Mouse (Mus musculus): ENCODE results near the gene Nlrp4e. TPM values are rescaled to one million over a fixed set of nuclear protein-coding genes. Genes with fewer than 3 reads are reported as not detected.
"Not testable (repeated sequence)": the region's sequence is repeated elsewhere in the genome, so short reads cannot be mapped to it uniquely, and the experiment has no call there.

Gene Nlrp4e
- total RNA-seq (2017) = not detected in 2 replicates

DNA sequence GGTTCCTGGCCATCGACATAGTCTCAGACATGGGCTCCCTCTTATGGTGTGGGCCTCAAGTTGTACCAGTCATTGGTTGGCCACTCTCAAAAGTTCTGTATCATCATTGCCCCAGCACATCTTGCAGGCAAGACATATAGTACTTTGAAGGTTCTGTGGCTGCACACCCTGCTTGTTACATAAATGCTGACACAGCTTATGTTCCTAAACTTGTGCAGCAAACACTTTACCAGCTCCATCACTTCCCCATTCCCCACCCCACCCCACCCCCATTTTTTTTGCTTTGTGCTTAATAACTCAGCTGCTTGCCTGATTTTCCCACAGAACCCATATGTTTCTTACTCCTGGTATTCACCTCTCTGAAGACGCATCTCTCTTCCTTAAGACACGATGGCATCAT lies at the start of gene Nlrp4e:
Gene Nlrp4e (plus strand): TSS at position 301 of the 400 bp plus-strand sequence.
- ATAC-seq (replicated peaks in 1 of 2; ENCODE audit: insufficient read depth in 1 of 2, low FRiP score in 2 of 2, low TSS enrichment in 1 of 2, low read depth in 1 of 2, poor library complexity in 2 of 2, severe bottlenecking in 2 of 2) = not testable (repeated sequence)

DNA sequence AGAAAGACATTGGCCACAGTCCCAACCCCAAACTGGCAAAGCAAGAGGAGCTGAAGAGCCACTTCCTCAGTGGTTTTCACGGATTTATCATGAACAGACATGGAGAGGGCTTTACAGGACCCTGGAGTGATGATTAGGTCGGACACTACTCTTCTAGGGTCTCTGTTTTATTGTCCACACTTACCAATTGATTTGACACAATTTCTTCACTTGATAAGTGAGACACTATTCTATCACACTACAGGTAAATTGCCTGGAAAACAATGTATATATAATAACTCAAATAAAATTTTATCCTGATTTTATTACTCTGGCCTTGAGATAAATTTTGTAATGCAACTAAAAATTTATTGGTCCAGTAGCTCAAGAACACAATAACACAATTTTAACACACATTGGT lies 49.4 kb upstream of the Nlrp4e start, which contains the start of gene Vmn1r166:
Gene Vmn1r166 (minus strand): TSS at position 101 of the 400 bp plus-strand sequence.
- ATAC-seq (replicated peaks in 1 of 2; ENCODE audit: insufficient read depth in 1 of 2, low FRiP score in 2 of 2, low TSS enrichment in 1 of 2, low read depth in 1 of 2, poor library complexity in 2 of 2, severe bottlenecking in 2 of 2) = not testable (repeated sequence)

DNA sequence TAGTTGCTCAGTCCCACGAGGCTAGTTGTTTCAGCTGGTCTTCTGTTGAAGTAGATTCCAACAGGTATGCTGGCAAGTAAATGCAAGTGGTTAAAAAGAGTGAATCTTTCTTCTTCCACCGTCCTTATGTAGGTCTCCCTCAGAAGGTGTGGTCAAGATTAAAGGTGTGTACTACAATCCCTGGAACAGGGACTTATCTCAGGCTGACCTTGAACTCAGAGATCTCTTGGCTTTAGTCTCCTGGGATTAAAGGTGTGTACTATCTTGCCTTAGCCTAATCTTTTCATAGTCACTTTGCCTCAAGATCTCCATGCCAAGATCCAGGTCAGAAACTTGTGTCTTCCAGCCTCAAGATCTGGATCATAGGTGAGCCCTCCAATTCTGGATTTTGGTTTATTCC lies 22.2 kb upstream of the Nlrp4e start, which contains the start of gene Gm6902:
Gene Gm6902 (minus strand): TSS at position 101 of the 400 bp plus-strand sequence.
- ATAC-seq (replicated peaks in 1 of 2; ENCODE audit: insufficient read depth in 1 of 2, low FRiP score in 2 of 2, low TSS enrichment in 1 of 2, low read depth in 1 of 2, poor library complexity in 2 of 2, severe bottlenecking in 2 of 2) = not testable (repeated sequence)

DNA sequence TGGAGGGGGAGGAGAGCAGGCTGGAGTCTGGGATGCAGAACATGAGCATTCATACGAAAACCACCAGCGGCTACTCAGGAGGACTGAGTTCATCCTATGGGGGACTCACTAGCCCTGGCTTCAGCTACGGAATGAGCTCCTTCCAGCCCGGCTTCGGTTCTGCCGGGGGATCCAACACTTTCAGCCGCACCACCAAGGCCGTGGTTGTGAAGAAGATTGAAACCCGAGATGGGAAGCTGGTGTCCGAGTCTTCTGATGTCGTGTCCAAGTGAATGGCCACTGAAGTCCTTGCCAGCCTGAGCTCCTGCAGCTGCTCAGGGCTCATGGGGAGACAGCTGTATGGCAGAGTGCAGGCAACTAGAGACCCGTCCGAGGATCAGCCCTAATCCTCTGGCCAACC lies 57.3 kb downstream of the Nlrp4e start:
- ATAC-seq (replicated peaks in 1 of 2; ENCODE audit: insufficient read depth in 1 of 2, low FRiP score in 2 of 2, low TSS enrichment in 1 of 2, low read depth in 1 of 2, poor library complexity in 2 of 2, severe bottlenecking in 2 of 2) = not testable (repeated sequence)

DNA sequence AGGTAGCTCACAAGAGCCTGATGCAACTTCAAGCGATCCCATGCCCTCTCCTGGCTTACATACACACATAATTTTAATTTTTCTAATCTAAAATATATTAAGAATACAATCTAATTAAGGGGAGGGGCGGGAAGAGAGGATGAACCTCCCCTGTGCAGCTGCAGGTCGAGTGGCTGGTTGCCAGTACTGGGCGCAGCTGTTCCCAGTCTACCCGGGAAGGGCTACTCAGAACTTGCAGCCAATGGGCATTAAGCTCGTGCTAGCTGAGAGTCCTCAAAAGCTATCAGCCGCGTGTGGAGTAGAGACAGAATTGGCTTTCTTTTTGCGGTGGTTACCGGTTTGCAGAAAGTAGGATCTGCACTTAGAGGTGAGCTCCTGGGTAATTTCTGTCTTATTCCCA lies 84.6 kb downstream of the Nlrp4e start, which contains the start of gene Nlrp5:
Gene Nlrp5 (plus strand): TSS at position 301 of the 400 bp plus-strand sequence.
- no peak for ATAC-seq (replicated peaks in 1 of 2; ENCODE audit: insufficient read depth in 1 of 2, low FRiP score in 2 of 2, low TSS enrichment in 1 of 2, low read depth in 1 of 2, poor library complexity in 2 of 2, severe bottlenecking in 2 of 2)

Other genes with a start within 250 kb of the Nlrp4e start
- gene Vmn1r163, start 245.7 kb upstream of the Nlrp4e start, total RNA-seq (2017) = not detected in 2 replicates
- not detected in 2 replicates for gene Gm8720, start 233.7 kb upstream of the Nlrp4e start, total RNA-seq (2017)
- gene Gm10662, start 156.7 kb upstream of the Nlrp4e start, total RNA-seq (2017) = not detected in 2 replicates
- gene Vmn1r165, start 83.9 kb upstream of the Nlrp4e start, total RNA-seq (2017) = not detected in 2 replicates
- gene Vmn1r166, start 49.5 kb upstream of the Nlrp4e start, total RNA-seq (2017) = not detected in 2 replicates
- not detected in 2 replicates for gene Gm6902, start 22.3 kb upstream of the Nlrp4e start, total RNA-seq (2017)
- gene Nlrp5, start 84.7 kb downstream of the Nlrp4e start, total RNA-seq (2017) = not detected in 2 replicates
- gene Vmn1r167, start 206.0 kb downstream of the Nlrp4e start, total RNA-seq (2017) = not detected in 2 replicates
- gene Vmn1r168, start 238.5 kb downstream of the Nlrp4e start, total RNA-seq (2017) = not detected in 2 replicates

Measured in hematopoietic stem cell, adult 5-6 weeks (primary cell).